Mouse (Mus musculus): ENCODE measurements around the gene Ctsll3. TPM values are rescaled to one million over a fixed set of nuclear protein-coding genes. Genes with fewer than 3 reads are reported as not detected.

Gene Ctsll3
- polyA plus RNA-seq, 1 experiment from 2014 or later: not detected

DNA sequence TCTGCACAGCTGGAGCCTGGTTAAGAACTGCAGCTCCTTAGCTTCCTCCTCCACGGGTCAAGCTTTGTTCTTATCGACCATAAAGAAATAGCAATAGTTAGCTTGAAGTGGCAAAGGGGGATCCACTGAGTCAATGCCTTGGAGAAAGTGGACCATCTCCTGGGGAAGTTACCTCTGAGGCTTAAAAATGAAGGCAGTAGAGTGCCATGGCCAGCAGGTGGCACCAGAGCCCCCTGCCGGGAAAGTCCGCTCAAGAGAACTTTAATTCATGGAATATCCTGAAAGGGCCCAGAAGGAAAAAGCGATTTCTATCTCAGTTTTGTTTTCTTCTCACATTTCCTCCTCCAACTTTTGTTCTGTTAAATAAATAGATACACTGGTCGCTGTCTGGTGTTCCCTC is 43.5 kb downstream of the Ctsll3 start:
- H3K4me2 ChIP-seq: no peak overlapping the region
- no peak overlapping the region for H3K27ac ChIP-seq (ENCODE audit: low read depth, low read length)
- no peaks in the 10 kb centered on the region for H3K4me1 ChIP-seq (replicated peaks; ENCODE audit: control insufficient read depth, insufficient read depth, low read length)
- H3K36me3 ChIP-seq (ENCODE audit: control insufficient read depth, insufficient read depth, low read length): peaks cover 10% of the 10 kb centered on the region; the same call in 1 of the 2 replicates
- H3K9ac ChIP-seq (ENCODE audit: low read depth, low read length): no peak overlapping the region
- WGBS: 41% methylated on average over 6 of the region's 6 CpGs
- H3K9me3 ChIP-seq (ENCODE audit: control insufficient read depth, low read length): no peaks in the 10 kb centered on the region
- H3K4me3 ChIP-seq (ENCODE audit: low read depth, low read length): no peak overlapping the region
- ATAC-seq (replicated peaks; ENCODE audit: low FRiP score) (no peak), DNase-seq (ENCODE audit: low spot score) (no peak)
- H3K27me3 ChIP-seq (replicated peaks; ENCODE audit: control insufficient read depth, insufficient read depth, low read length): no peaks in the 10 kb centered on the region

DNA sequence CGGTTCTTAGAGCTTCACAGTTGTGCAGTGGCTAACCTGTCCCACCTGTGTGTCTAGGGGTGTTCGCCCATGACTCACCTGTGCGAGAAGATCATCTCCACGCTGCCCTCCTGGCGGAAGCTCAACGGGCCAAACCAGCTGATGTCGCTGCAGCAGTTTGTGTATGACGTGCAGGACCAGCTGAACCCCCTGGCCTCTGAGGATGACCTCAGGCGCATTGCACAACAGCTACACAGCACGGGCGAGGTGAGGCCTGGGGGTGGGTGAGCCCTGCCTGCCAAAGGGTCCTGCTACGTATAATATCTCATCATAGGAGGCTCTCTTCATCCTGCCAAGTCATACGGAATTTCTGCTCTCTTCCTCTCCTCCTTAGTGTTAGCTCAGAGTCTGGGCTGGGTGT is 45.4 kb downstream of the Ctsll3 start:
- no peak for ATAC-seq (replicated peaks; ENCODE audit: low FRiP score)

DNA sequence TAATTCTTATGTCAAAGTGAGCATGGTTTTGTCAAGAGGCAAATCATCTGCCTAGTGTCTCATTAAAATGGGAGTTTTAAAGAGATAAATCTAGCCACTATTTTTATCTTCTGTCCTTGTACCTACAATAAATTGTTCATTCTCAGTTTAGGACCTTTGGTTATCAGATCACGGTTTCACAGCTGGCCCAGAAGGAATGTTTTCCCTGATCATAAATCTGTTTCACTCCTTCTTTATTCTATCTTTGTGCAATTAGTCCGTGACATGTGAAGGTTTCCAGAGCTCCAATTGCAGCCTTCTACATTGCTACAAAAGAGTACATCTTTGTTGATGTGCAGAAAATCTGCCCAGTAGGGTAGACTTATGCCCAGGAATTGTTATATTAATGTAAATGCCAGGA is 47.4 kb downstream of the Ctsll3 start:
- Histone ChIP-seq H3K4me2 (no peak overlapping the region), H3K9ac (ENCODE audit: low read depth, low read length) (no peak overlapping the region), H3K4me1 (replicated peaks; ENCODE audit: control insufficient read depth, insufficient read depth, low read length) (no peaks in the 10 kb centered on the region), H3K27ac (ENCODE audit: low read depth, low read length) (no peak overlapping the region), H3K27me3 (replicated peaks; ENCODE audit: control insufficient read depth, insufficient read depth, low read length) (no peaks in the 10 kb centered on the region), H3K9me3 (ENCODE audit: control insufficient read depth, low read length) (no peaks in the 10 kb centered on the region), H3K4me3 (ENCODE audit: low read depth, low read length) (no peak overlapping the region), H3K36me3 (ENCODE audit: control insufficient read depth, insufficient read depth, low read length) (peaks cover 13% of the 10 kb centered on the region; the same call in 1 of the 2 replicates)
- no peak for DNase-seq (ENCODE audit: low spot score)
- no peak for ATAC-seq (replicated peaks; ENCODE audit: low FRiP score)
- WGBS: 60% methylated on average over 2 of the region's 2 CpGs

More for the DNA sequence above, 45.4 kb downstream of the Ctsll3 start:
- Histone ChIP-seq H3K9ac (ENCODE audit: low read depth, low read length) (no peak overlapping the region), H3K27ac (ENCODE audit: low read depth, low read length) (no peak overlapping the region), H3K27me3 (replicated peaks; ENCODE audit: control insufficient read depth, insufficient read depth, low read length) (no peaks in the 10 kb centered on the region), H3K36me3 (ENCODE audit: control insufficient read depth, insufficient read depth, low read length) (peaks cover 18% of the 10 kb centered on the region; the same call in 1 of the 2 replicates), H3K4me1 (replicated peaks; ENCODE audit: control insufficient read depth, insufficient read depth, low read length) (no peaks in the 10 kb centered on the region), H3K4me3 (ENCODE audit: low read depth, low read length) (no peak overlapping the region), H3K4me2 (no peak overlapping the region), H3K9me3 (ENCODE audit: control insufficient read depth, low read length) (no peaks in the 10 kb centered on the region)
- DNase-seq (ENCODE audit: low spot score): no peak
- WGBS: 77% methylated on average over 13 of the region's 13 CpGs

DNA sequence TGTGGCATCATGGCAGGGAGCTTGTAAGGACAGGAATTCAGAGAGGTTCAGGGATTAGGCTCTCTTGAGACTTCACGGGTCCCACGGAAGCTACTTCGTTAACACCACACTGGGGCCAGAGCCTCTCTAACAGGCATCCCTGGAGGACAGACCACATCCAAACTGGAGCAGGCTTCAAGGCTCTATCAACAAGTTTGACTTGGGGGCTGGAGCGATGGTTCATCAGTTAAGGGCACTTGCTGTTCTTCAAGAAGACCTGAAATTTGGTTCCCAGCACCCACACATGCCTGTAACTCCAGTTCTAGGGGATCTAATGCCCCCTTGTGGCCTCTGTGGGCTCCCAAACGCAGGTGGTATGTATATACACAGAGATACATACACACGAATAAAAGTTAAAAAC is 49.4 kb downstream of the Ctsll3 start:
- Histone ChIP-seq H3K27ac (ENCODE audit: low read depth, low read length) (no peak overlapping the region), H3K4me1 (replicated peaks; ENCODE audit: control insufficient read depth, insufficient read depth, low read length) (no peaks in the 10 kb centered on the region), H3K4me2 (no peak overlapping the region), H3K4me3 (ENCODE audit: low read depth, low read length) (no peak overlapping the region), H3K36me3 (ENCODE audit: control insufficient read depth, insufficient read depth, low read length) (peaks cover 15% of the 10 kb centered on the region; the same call in 1 of the 2 replicates), H3K9me3 (ENCODE audit: control insufficient read depth, low read length) (no peaks in the 10 kb centered on the region), H3K27me3 (replicated peaks; ENCODE audit: control insufficient read depth, insufficient read depth, low read length) (no peaks in the 10 kb centered on the region), H3K9ac (ENCODE audit: low read depth, low read length) (no peak overlapping the region)
- 93% methylated on average over 6 of the region's 6 CpGs for WGBS
- ATAC-seq (replicated peaks; ENCODE audit: low FRiP score) (no peak), DNase-seq (ENCODE audit: low spot score) (no peak)

DNA sequence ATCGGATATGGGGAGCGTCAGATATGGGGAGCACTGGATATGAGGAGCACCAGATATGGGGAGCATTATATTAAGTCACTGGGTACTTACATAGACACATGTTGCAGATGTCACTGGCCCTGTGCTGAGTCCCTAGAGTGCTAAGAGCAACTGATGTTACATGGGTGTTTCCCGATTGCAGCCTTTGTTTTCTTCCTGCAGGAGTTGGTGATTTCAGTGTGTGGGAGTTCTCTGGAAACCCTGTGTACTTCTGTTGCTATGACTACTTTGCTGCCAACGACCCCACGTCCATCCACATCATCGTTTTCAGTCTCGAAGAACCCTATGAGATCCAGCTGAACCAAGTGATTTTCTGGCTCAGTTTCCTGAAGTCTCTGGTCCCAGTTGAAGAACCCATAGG is 51.7 kb downstream of the Ctsll3 start:
- Histone ChIP-seq H3K27ac (ENCODE audit: low read depth, low read length) (no peak overlapping the region), H3K9ac (ENCODE audit: low read depth, low read length) (no peak overlapping the region), H3K4me1 (replicated peaks; ENCODE audit: control insufficient read depth, insufficient read depth, low read length) (peaks cover 7% of the 10 kb centered on the region), H3K27me3 (replicated peaks; ENCODE audit: control insufficient read depth, insufficient read depth, low read length) (no peaks in the 10 kb centered on the region), H3K4me3 (ENCODE audit: low read depth, low read length) (no peak overlapping the region), H3K4me2 (no peak overlapping the region), H3K9me3 (ENCODE audit: control insufficient read depth, low read length) (no peaks in the 10 kb centered on the region), H3K36me3 (ENCODE audit: control insufficient read depth, insufficient read depth, low read length) (peaks cover 15% of the 10 kb centered on the region; the same call in 1 of the 2 replicates)
- DNase-seq (ENCODE audit: low spot score): no peak
- 85% methylated on average over 7 of the region's 7 CpGs for WGBS
- ATAC-seq (replicated peaks; ENCODE audit: low FRiP score): no peak

DNA sequence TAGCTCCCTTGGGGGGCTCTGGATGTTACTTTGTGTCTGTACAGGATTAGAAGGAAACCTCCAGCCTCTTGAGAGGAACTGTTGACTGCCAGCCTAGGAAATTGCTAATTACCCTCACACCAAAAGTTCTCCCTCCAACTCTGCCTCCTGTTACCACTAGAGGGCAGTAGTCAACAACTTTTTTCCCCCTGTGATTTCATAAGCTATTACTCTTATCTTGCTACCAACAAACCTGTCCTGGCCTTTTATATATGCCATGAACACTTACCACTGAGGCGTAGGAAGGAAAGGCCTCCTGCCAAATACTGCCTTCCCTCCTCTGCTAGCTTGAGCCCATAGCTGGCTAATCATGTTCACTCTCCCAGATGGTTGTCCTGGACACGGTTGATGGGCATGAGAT is 54.1 kb downstream of the Ctsll3 start:
- Histone ChIP-seq H3K27ac (ENCODE audit: low read depth, low read length) (no peak overlapping the region), H3K4me1 (replicated peaks; ENCODE audit: control insufficient read depth, insufficient read depth, low read length) (peaks cover 27% of the 10 kb centered on the region), H3K9me3 (ENCODE audit: control insufficient read depth, low read length) (no peaks in the 10 kb centered on the region), H3K27me3 (replicated peaks; ENCODE audit: control insufficient read depth, insufficient read depth, low read length) (no peaks in the 10 kb centered on the region), H3K9ac (ENCODE audit: low read depth, low read length) (no peak overlapping the region), H3K4me3 (ENCODE audit: low read depth, low read length) (no peak overlapping the region), H3K4me2 (no peak overlapping the region), H3K36me3 (ENCODE audit: control insufficient read depth, insufficient read depth, low read length) (peaks cover 12% of the 10 kb centered on the region; the same call in 1 of the 2 replicates)
- ATAC-seq (replicated peaks; ENCODE audit: low FRiP score) (no peak), DNase-seq (ENCODE audit: low spot score) (no peak)
- 83% methylated on average over 2 of the region's 2 CpGs for WGBS

Other genes with a start within 250 kb of the Ctsll3 start
- gene Dapk1, start 200.9 kb downstream of the Ctsll3 start, polyA plus RNA-seq (2014; fragmentation: Nextera tagmentation; extraction: Ambion mirVana): 16.4 TPM in 2 replicates
- not detected in 2 replicates for gene BC051665, start 16.5 kb downstream of the Ctsll3 start, polyA plus RNA-seq (2014; fragmentation: Nextera tagmentation; extraction: Ambion mirVana)
- gene 4930486L24Rik, start 61.6 kb upstream of the Ctsll3 start, polyA plus RNA-seq (2014; fragmentation: Nextera tagmentation; extraction: Ambion mirVana): 0.18 TPM in 1 of 2 replicates, not detected in the other
- gene Gm49392, start 94.0 kb upstream of the Ctsll3 start, polyA plus RNA-seq (2014; fragmentation: Nextera tagmentation; extraction: Ambion mirVana): 0.16 and 0.34 TPM in 2 replicates
- gene Ctla2b, start 94.6 kb upstream of the Ctsll3 start, polyA plus RNA-seq (2014; fragmentation: Nextera tagmentation; extraction: Ambion mirVana): 7.2 and 7.8 TPM in 2 replicates
- not detected in 2 replicates for gene Tpbpb, start 102.0 kb upstream of the Ctsll3 start, polyA plus RNA-seq (2014; fragmentation: Nextera tagmentation; extraction: Ambion mirVana)
- not detected in 2 replicates for gene Gm49393, start 132.7 kb upstream of the Ctsll3 start, polyA plus RNA-seq (2014; fragmentation: Nextera tagmentation; extraction: Ambion mirVana)
- gene Gm49391, start 133.7 kb upstream of the Ctsll3 start, polyA plus RNA-seq (2014; fragmentation: Nextera tagmentation; extraction: Ambion mirVana): 2.5 and 2.8 TPM in 2 replicates
- gene Ctla2a, start 133.8 kb upstream of the Ctsll3 start, polyA plus RNA-seq (2014; fragmentation: Nextera tagmentation; extraction: Ambion mirVana): 44.5 and 46.4 TPM in 2 replicates
- gene Tpbpa, start 139.1 kb upstream of the Ctsll3 start, polyA plus RNA-seq (2014; fragmentation: Nextera tagmentation; extraction: Ambion mirVana): not detected in 2 replicates
- gene Ctsj, start 203.1 kb upstream of the Ctsll3 start, polyA plus RNA-seq (2014; fragmentation: Nextera tagmentation; extraction: Ambion mirVana): not detected in 2 replicates
- not detected in 2 replicates for gene Ctsq, start 237.8 kb upstream of the Ctsll3 start, polyA plus RNA-seq (2014; fragmentation: Nextera tagmentation; extraction: Ambion mirVana)

Data from liver, embryonic 11.5 days (tissue).